Mouse (Mus musculus) layer of hippocampus, adult 18-20 months (tissue): Measurements from ENCODE around the gene Tspan9. TPM values are rescaled to one million over a fixed set of nuclear protein-coding genes. Genes with fewer than 3 reads are reported as not detected.
A peak's percentile ranks its signal among the peaks of the same experiment; 100 is the strongest.

Experiments
- DNase-seq, 2 experiments: peaks; one replicate each; pipeline ENCODE4 v3.0.0; 2022; ENCODE audit warnings: low spot score in 2 of 2
- total RNA-seq, 2 experiments: library from RNA; stranded (reverse); gene quantifications; 2 replicates each; pipeline ENCODE4 v1.2.3; 2021

Gene Tspan9
- total RNA-seq, 2 experiments from 2014 or later, result 48.4 to 53.8 TPM

DNA sequence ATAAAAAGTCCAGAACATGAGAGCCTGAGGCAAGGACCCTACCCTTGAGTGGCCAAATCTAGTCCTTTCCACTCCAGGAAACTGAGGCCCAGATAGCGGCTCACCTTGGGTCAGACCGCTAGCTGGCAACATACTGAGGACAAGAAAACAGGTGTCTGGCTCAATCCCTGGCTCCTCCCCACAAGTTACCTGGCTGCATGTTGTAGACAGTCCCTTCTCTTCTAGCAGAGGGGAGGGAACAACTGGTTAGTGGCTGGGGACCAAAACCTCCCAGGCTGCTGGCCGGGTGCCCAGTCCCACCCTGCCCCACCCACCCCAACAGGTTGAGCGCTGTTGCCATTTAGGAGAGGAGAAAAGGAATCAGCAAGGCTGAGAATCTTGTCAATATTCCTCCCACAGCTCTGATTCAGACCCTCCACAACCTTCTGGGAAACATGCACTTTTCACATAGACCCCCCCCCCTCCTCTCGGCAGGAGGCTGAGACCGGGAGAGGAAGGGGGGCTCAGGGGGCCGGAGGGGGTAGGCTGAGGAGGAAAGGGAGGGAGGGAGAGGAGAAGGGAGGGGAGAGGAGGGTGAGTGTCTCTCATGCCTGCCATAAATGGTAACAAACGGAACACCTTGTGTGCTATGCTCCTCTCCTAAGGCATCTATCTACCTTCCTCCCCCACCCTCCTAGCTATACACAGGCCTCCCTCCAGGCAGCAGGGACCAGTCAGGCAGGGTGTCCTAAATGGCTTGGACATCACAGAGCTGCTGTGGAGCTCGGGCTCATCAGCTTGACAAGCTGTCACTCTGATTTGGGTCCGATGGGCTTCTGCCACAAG is 122.1 kb downstream of the Tspan9 start:
- no peak for DNase-seq

DNA sequence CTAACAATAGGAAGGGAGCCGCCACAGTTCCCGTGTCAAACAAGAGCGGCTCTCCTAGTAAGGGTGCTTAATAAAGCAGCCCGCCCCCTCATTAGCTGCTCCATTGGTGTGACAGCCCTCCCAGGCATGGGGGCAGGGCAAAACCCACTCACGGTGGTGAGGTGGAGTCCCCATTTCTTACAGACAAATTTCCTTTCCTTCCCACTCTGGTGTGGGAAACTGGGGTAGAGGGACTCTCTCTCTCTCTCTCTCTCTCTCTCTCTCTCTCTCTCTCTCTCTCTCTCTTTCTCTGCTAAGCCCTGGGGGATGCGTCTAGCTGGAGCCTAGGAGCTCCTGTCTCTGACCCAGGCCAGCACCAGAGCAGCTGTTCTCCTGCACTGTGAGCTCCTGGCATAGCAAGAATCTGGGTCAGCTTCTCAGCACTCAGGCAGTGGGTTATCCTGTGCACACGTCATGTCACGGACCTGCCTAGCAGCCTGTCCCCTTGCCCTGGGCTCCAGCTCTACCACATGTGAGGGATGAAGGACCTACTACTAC is 122.8 kb downstream of the Tspan9 start:
- no peak for DNase-seq

GRCm38 (mm10) chr6:128020053-128020452 is 123.3 kb downstream of the Tspan9 start:
- no peak for DNase-seq

DNA sequence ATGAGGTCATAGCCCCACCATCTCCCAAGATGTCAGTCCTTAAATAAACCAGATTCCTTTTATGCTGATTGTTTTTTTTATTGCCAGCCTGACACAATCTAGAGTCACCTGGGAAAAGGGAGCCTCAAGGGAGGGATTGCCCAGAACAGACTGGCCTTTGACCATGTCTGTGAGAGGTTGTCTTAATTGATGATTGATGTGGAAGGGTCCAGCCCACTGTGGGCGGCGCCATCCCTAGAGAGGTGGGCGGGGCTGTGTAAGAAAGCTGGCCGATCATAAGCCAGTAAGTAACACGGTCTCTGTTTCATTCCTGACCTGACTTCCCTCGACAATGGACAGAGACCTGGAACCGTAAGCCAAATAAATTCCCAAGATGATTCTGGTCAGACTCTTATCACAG is 124.3 kb downstream of the Tspan9 start:
- DNase-seq, result no peak

DNA sequence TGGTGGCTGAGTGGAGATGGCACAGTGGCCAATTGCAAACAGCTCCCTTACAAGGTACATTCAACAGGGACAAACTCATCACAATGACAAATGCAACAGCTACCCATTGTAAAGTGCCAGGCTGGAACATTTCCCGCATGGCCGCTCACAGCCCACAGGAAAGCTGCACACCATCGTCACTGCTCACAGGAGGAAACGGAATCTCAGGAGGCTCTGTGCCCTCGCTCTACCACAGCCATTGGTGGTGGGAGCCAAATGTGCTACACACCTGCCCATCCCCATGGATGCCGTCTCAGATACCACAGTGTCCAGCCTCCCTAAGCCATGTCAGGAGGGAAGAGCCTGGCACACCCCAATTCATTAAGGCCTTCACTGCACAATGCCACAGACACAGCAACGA is 128.1 kb downstream of the Tspan9 start:
- no peak for DNase-seq

DNA sequence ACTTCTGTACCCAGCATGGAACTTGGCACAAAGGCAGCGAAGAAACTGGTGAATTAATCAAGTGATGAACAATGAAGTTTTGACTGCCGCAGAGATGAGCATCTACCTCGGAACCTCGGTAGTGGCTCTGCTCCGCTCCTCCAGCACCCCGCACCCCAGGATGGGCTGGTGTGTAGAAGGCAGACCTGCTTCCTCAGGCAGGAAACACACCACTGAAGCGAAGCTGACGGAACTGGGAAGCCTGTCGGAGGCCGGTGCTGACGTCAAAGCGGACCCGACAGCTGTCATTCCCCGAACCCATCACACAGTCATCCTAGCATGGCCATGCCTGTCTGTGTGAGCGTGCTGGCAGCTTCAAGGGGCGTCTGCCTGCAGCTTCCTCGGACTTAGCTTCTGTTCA is 131.6 kb downstream of the Tspan9 start:
- DNase-seq, result no peak

- peak in 1 of 2 experiments; percentile 49 for DNase-seq
Observed at GRCm38 (mm10) chr6:128011071-128011477, 132.3 kb downstream of the Tspan9 start.

GRCm38 (mm10) chr6:128010135-128010971 is 133.0 kb downstream of the Tspan9 start:
- DNase-seq, result peak in 1 of 2 experiments; percentile 34

- no peak for DNase-seq
Observed at GRCm38 (mm10) chr6:128007982-128008562, 135.3 kb downstream of the Tspan9 start.

- DNase-seq, result no peak
Observed at GRCm38 (mm10) chr6:128007241-128007701, 136.1 kb downstream of the Tspan9 start.

GRCm38 (mm10) chr6:128006156-128006555 is 137.2 kb downstream of the Tspan9 start:
- DNase-seq, result peak in 1 of 2 experiments; percentile 30

DNA sequence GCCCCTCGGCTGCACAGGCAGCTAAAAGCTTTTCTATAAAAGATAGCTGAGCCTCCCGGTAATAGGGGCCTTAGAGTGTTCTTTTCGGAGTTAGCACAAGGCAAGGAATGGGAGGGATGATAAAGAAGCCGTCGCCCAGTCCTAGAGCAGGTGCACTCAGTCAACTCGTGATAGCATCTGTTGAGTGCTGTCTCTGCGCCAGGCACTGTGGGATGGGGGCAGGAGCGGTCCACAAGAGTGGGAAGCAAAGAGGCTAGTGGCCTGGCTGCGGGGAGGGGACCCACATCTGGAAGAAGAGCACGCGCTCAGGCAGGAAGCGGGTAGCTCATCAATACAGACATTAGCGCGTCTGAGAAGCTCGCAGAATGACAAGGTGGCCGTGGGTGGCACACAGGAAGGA is 138.8 kb downstream of the Tspan9 start:
- no peak for DNase-seq

DNA sequence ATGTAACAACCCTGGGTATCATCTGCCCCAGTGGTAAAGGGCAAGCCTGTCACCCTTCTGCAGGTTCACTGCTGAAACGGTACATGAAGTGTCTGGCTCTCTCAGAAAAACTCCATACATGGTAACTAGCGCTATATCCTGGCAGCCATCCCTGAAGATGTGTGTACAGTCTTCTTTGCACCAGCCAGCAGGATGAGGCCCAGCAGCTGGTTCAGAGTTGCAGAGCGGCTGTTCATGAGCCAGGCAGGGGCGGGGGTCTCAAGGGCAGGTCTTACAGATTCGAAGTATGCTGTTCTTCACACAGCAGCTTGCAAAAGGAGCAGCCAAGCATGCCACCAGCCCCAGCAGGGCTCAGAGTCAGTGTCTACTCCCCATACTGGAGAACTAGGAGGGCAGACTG is 139.9 kb downstream of the Tspan9 start:
- DNase-seq, result no peak

- no peak for DNase-seq
Observed at GRCm38 (mm10) chr6:128002667-128003066, 140.7 kb downstream of the Tspan9 start.

DNA sequence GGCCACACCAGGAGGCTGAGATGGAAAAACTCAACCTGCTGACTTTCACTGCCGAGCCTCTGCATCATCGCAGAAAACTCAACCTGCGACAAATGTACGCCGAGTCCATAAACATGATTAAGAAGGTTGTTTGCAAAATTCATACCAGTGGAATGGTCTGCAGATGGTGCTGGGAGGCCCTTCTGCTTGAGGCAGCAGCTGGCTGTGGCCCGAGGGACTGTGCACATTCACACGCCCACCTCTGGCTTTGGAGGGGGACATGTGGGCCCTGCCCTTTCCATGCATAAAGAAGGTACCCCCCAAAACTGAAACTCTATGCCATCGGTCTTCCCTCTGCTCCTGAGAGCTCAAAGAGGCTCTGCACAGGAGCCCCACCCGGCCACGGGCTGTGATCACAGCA is 141.3 kb downstream of the Tspan9 start:
- DNase-seq, result no peak

DNA sequence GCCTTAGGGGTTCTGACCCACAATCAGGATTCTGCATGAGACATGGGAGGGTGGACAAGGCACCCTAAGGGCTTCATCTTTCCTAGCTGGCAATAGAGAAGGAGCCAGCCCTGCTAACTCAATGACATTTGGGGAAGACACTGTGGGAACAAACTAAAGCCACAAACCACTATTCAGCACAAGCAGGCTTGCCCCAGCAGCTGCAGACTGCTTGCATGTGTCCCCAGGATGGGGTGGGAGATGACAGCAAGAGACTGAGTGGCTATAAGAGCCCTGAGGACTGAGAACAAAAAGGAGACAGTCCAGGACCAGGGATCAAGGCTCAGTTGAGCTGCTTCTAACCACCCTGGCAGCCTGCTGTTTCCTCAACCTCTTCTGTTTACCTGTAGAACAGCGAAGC is 141.8 kb downstream of the Tspan9 start:
- no peak for DNase-seq

GRCm38 (mm10) chr6:128000777-128001176 is 142.6 kb downstream of the Tspan9 start:
- DNase-seq, result no peak

DNA sequence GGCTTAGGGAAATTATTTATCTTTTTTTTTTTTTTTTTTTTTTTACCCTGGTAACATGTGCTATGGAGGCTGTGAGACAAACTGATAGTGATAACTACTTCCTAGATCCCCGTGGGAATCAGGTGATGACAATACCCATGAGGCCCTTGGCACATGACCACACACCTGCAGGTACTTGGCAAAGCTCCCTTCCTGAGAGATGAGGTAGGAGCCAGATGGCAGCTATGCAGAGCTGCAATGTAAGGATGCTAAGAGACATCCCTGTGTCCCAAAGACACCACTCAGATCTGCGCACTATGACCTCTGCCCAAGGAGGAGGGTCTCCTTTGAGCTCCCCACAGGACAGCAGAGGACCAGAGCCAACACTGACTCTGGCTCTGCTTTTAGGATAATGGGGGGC is 144.3 kb downstream of the Tspan9 start:
- no peak for DNase-seq

- DNase-seq, result no peak
Observed at GRCm38 (mm10) chr6:127996928-127997327, 146.5 kb downstream of the Tspan9 start.

DNA sequence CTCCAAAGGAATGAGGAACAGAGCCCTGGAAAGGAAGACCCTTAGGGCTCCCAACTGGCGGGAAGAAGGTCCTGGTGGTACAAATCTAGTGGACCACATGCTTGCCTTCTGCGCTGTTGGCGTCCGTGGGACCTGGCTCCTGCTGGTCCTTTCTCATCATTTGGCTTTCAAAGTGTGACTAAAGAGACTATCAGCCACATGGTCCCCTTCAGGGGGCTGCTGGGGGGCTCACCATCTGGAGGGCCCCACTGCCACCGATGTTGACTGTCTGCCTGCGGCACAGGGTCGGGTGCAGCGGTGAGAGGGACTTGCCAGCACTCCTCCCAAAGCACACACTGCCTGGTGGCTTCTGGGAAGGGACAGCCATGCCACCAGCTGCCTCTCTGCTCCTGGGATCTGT is 150.4 kb downstream of the Tspan9 start:
- no peak for DNase-seq

DNA sequence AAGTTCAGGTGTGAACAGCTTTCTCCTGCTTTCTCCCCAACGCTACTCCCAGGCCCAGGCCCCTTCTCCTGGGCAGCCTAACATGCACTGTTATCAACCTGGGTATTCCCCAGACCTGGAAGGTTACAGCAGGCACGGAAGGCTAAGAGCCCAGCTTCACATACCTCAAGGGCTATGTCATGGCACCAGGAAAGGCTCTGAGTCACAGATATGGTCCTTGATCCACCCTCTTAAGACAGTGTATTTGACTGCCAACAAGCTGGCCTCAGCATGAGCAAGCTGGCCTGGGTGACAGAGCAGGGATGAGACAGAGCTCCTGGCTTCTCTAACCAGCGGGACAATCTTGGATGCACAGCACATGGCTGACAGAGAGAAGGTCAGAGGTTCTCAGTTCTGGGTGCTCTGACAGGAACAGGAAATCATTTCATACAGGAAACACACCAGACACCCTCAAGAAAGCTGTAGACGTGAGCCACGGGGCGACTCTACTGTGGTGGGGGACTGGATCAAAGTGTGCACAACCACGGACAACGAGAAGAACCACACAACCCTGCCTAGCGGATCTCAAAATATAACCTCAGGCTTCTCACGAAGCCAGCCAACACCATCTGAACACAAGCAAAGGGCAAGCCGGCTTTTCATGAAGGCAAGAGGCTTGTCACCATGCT is 151.8 kb downstream of the Tspan9 start:
- DNase-seq, result no peak
